Mouse (Mus musculus) neural tube, postnatal 0 days (tissue): Measurements from ENCODE around the gene Olfr1463. TPM values are rescaled to one million over a fixed set of nuclear protein-coding genes. Genes with fewer than 3 reads are reported as not detected.

Source experiments
- polyA plus RNA-seq: library from polyadenylated mRNA; unstranded; fragments of >200 nt; fragmentation: Nextera tagmentation; extraction: Ambion mirVana; gene quantifications from 2 replicates; pipeline ENCODE4 v1.2.1, GENCODE M21; 2015

The Olfr1463 gene
- not detected in 2 replicates for polyA plus RNA-seq

DNA sequence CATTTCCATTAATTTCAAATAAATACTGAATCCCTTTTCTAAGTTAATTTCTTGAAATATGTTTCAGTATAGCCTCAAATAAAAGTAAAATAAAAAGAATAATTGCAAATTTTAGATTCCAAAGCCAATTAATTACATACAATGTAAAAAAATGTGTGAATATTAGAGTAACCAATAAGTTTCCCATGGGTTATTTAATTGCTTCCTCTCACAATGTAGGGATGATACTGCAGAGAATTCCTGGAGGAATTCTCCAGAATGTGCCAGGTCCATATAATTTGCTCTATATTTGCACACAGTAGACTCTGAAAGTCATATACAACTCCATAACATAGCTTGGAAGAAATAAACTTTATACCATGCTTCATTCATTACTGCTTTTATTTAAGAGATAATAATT is at the start of gene Olfr1463:
Gene Olfr1463 (plus strand): TSS at position 301 of the 400 bp plus-strand sequence.

DNA sequence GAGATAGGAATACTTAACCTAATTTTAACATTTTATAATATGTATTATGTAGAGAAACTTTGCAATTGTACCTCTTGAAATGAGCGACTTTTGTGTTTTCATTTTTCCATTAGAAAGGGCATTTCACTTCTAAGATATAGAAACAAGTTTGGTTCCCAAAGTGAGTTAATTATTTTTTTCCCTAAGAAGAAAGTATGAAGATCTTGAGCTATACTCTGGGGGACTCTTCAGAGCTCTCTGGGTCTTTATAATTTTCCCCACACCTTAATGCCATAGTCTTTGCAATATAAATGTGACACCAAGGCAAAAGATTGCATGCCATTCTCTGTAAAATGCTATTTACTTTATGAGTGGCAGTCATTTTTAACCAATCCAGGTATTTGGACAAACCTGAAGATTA is 45.7 kb upstream of the Olfr1463 start, which contains the start of gene Olfr1462:
Gene Olfr1462 (plus strand): TSS at position 301 of the 400 bp plus-strand sequence.

Other genes starting within 250 kb of the Olfr1463 start
- gene Olfr1451, start 236.3 kb upstream of the Olfr1463 start, polyA plus RNA-seq, result not detected in 2 replicates
- gene Olfr1453, start 203.0 kb upstream of the Olfr1463 start, polyA plus RNA-seq, result not detected in 2 replicates
- not detected in 2 replicates for gene Olfr1454, start 170.7 kb upstream of the Olfr1463 start, polyA plus RNA-seq
- not detected in 2 replicates for gene Olfr1457, start 133.4 kb upstream of the Olfr1463 start, polyA plus RNA-seq
- not detected in 2 replicates for gene Olfr1458, start 124.6 kb upstream of the Olfr1463 start, polyA plus RNA-seq
- gene Olfr1459, start 81.8 kb upstream of the Olfr1463 start, polyA plus RNA-seq, result 0.03 TPM in 1 of 2 replicates, not detected in the other
- not detected in 2 replicates for gene Olfr1461, start 68.3 kb upstream of the Olfr1463 start, polyA plus RNA-seq
- gene Olfr1462, start 45.6 kb upstream of the Olfr1463 start, polyA plus RNA-seq, result not detected in 2 replicates
- gene Olfr1465, start 84.2 kb downstream of the Olfr1463 start, polyA plus RNA-seq, result not detected in 2 replicates
- gene Olfr1466, start 107.5 kb downstream of the Olfr1463 start, polyA plus RNA-seq, result not detected in 2 replicates
- gene Olfr1467, start 130.9 kb downstream of the Olfr1463 start, polyA plus RNA-seq, result not detected in 2 replicates
- gene Olfr1469, start 176.5 kb downstream of the Olfr1463 start, polyA plus RNA-seq, result not detected in 2 replicates
- gene Olfr1471, start 212.1 kb downstream of the Olfr1463 start, polyA plus RNA-seq, result not detected in 2 replicates
- gene Olfr1472, start 224.8 kb downstream of the Olfr1463 start, polyA plus RNA-seq, result not detected in 2 replicates
- gene Olfr1474, start 238.2 kb downstream of the Olfr1463 start, polyA plus RNA-seq, result not detected in 2 replicates
- gene Olfr1475, start 248.9 kb downstream of the Olfr1463 start, polyA plus RNA-seq, result not detected in 2 replicates